Mouse (Mus musculus) gastrocnemius, postnatal 10 days (tissue): ENCODE measurements around the gene Olfr574. TPM values are rescaled to one million over a fixed set of nuclear protein-coding genes. Genes with fewer than 3 reads are reported as not detected.

ENCODE experiments used
- DNase-seq: peaks from one replicate; pipeline ENCODE4 v3.0.0; 2021; ENCODE audit warnings: mixed read lengths
- long read RNA-seq, 2 experiments: library from polyadenylated mRNA; stranded (forward); transcript quantifications; one replicate each; pipeline ENCODE4 v2.0.0; 2021
- total RNA-seq, 2 experiments: library from RNA; stranded (reverse); gene quantifications; 2 replicates each; pipeline ENCODE4 v1.2.3; 2021

Gene Olfr574
- not detected for total RNA-seq
- long read RNA-seq, experiment 1: 0 reads
- long read RNA-seq, experiment 2: 0 reads

GRCm38 (mm10) chr7:102948167-102948566 is at the start of gene Olfr574:
TSS of gene Olfr574 (plus strand) at chr7:102948467.
- DNase-seq: no peak

GRCm38 (mm10) chr7:102915261-102915660 is 33.0 kb upstream of the Olfr574 start:
- no peak for DNase-seq

- no peak for DNase-seq
Measured at GRCm38 (mm10) chr7:102916405-102916804, 31.9 kb upstream of the Olfr574 start.

GRCm38 (mm10) chr7:102917032-102917875 is 31.0 kb upstream of the Olfr574 start, which contains the start of gene Olfr571:
TSS of gene Olfr571 (minus strand) at chr7:102917536.
- DNase-seq: no peak

GRCm38 (mm10) chr7:102919632-102920031 is 28.6 kb upstream of the Olfr574 start:
- DNase-seq: no peak

- DNase-seq: no peak
Measured at GRCm38 (mm10) chr7:102924109-102924508, 24.2 kb upstream of the Olfr574 start, which contains the start of gene Olfr572. TSS of gene Olfr572 (plus strand) at chr7:102924409.

GRCm38 (mm10) chr7:102927105-102927504 is 21.2 kb upstream of the Olfr574 start:
- no peak for DNase-seq

- DNase-seq: no peak
Measured at GRCm38 (mm10) chr7:102942475-102942874, 5.8 kb upstream of the Olfr574 start, which contains the start of gene Olfr573-ps1. TSS of gene Olfr573-ps1 (minus strand) at chr7:102942575.

GRCm38 (mm10) chr7:102943417-102943816 is 4.8 kb upstream of the Olfr574 start:
- DNase-seq: no peak

GRCm38 (mm10) chr7:102950732-102951131 is 2.5 kb downstream of the Olfr574 start:
- no peak for DNase-seq

- DNase-seq: no peak
Measured at GRCm38 (mm10) chr7:102958137-102958536, 9.9 kb downstream of the Olfr574 start.

GRCm38 (mm10) chr7:102958593-102958992 is 10.3 kb downstream of the Olfr574 start, which contains the start of gene Olfr575:
TSS of gene Olfr575 (minus strand) at chr7:102958775.
- DNase-seq: no peak

GRCm38 (mm10) chr7:102962360-102962759 is 14.1 kb downstream of the Olfr574 start, which contains the start of gene Olfr576:
TSS of gene Olfr576 (plus strand) at chr7:102962660.
- no peak for DNase-seq

- DNase-seq: no peak
Measured at GRCm38 (mm10) chr7:102974399-102974798, 26.1 kb downstream of the Olfr574 start.

GRCm38 (mm10) chr7:102975843-102976242 is 27.6 kb downstream of the Olfr574 start, which contains the start of gene Olfr577:
TSS of gene Olfr577 (minus strand) at chr7:102975943.
- DNase-seq: no peak

GRCm38 (mm10) chr7:102989224-102989623 is 41.0 kb downstream of the Olfr574 start, which contains the start of gene Olfr578:
TSS of gene Olfr578 (minus strand) at chr7:102989324.
- DNase-seq: no peak

Other genes starting within 250 kb of the Olfr574 start
- gene Olfr558, start 246.3 kb upstream of the Olfr574 start, total RNA-seq: 1 to 10 TPM; 3.4 to 3.8 TPM
- gene Olfr33, start 229.4 kb upstream of the Olfr574 start, total RNA-seq: not detected
- gene Olfr559, start 221.0 kb upstream of the Olfr574 start, total RNA-seq: not detected
- not detected for gene Olfr560, start 189.1 kb upstream of the Olfr574 start, total RNA-seq
- gene Olfr78, start 189.0 kb upstream of the Olfr574 start, total RNA-seq: 1 to 10 TPM; 1.3 to 1.4 TPM
- gene Olfr561, start 177.2 kb upstream of the Olfr574 start, total RNA-seq: not detected
- gene Olfr564, start 145.0 kb upstream of the Olfr574 start, total RNA-seq: not detected
- not detected for gene Olfr566, start 89.7 kb upstream of the Olfr574 start, total RNA-seq
- not detected for gene Olfr568, start 71.3 kb upstream of the Olfr574 start, total RNA-seq
- gene Olfr569, start 57.6 kb upstream of the Olfr574 start, total RNA-seq: not detected
- gene Olfr570, start 53.9 kb upstream of the Olfr574 start, total RNA-seq: not detected
- not detected for gene Olfr571, start 30.9 kb upstream of the Olfr574 start, total RNA-seq
- gene Olfr572, start 24.1 kb upstream of the Olfr574 start, total RNA-seq: not detected
- gene Olfr573-ps1, start 5.9 kb upstream of the Olfr574 start, total RNA-seq: not detected
- gene Olfr575, start 10.3 kb downstream of the Olfr574 start, total RNA-seq: not detected
- gene Olfr576, start 14.2 kb downstream of the Olfr574 start, total RNA-seq: not detected
- not detected for gene Olfr577, start 27.5 kb downstream of the Olfr574 start, total RNA-seq
- not detected for gene Olfr578, start 40.9 kb downstream of the Olfr574 start, total RNA-seq
- not detected for gene Olfr582, start 89.6 kb downstream of the Olfr574 start, total RNA-seq
- not detected for gene Olfr583, start 102.8 kb downstream of the Olfr574 start, total RNA-seq
- not detected for gene Olfr584, start 133.4 kb downstream of the Olfr574 start, total RNA-seq
- gene Olfr585, start 149.3 kb downstream of the Olfr574 start, total RNA-seq: not detected
- not detected for gene Olfr586, start 177.2 kb downstream of the Olfr574 start, total RNA-seq
- gene Olfr588-ps1, start 192.4 kb downstream of the Olfr574 start, total RNA-seq: not detected
- not detected for gene Olfr589, start 207.9 kb downstream of the Olfr574 start, total RNA-seq
- gene Olfr591, start 229.9 kb downstream of the Olfr574 start, total RNA-seq: not detected
- not detected for gene Olfr592, start 236.3 kb downstream of the Olfr574 start, total RNA-seq